Mouse (Mus musculus) heart, postnatal 0 days (tissue): Measurements from ENCODE around the gene Vmn1r197.

Source experiments
- CTCF ChIP-seq: IDR thresholded peaks from 2 replicates; pipeline ENCODE4 v1.5.1; 2016; ENCODE audit warnings: antibody characterized with exemption, control low read depth, low read depth
- EP300 ChIP-seq: IDR thresholded peaks from 2 replicates; pipeline ENCODE4 v1.6.1; 2016; ENCODE audit warnings: antibody characterized with exemption, low read depth

- TF ChIP-seq EP300 (no peak), CTCF (no peak)
Measured at GRCm38 (mm10) chr13:22335565-22335964, 11.2 kb downstream of the Vmn1r197 start.
